Mouse (Mus musculus) kidney, postnatal 0 days (tissue): ENCODE results near the gene Rgs8. TPM values are rescaled to one million over a fixed set of nuclear protein-coding genes. Genes with fewer than 3 reads are reported as not detected.

Source experiments
- ATAC-seq: fragments of 200-750 bp; cut with Nextera tagmentation; replicated peaks from 2 replicates; pipeline ENCODE4 v1.8.0; 2017; ENCODE audit warnings: low read depth, moderate number of reproducible peaks, moderate TSS enrichment, moderate library complexity; ENCODE audit not compliant: low FRiP score
- DNase-seq: peaks from one replicate; pipeline ENCODE4 v3.0.0-alpha.2; 2016; ENCODE audit warnings: low spot score
- H3K27ac ChIP-seq: fragments of 300-500 bp; sonication (generic); 2 replicates; pipeline ENCODE4 v1.5.1; 2014; ENCODE audit warnings: mild to moderate bottlenecking
- H3K27me3 ChIP-seq: fragments of 300-500 bp; sonication (generic); 2 replicates; pipeline ENCODE4 v1.6.1; 2014; ENCODE audit warnings: low read length, mixed read lengths; ENCODE audit not compliant: insufficient read depth
- H3K36me3 ChIP-seq: fragments of 300-500 bp; sonication (generic); 2 replicates; pipeline ENCODE4 v1.6.1; 2014; ENCODE audit warnings: low read length, mixed read lengths; ENCODE audit not compliant: insufficient read depth
- H3K4me1 ChIP-seq: fragments of 300-500 bp; sonication (generic); replicated peaks from 2 replicates; pipeline ENCODE4 v1.6.1; 2014; ENCODE audit warnings: antibody characterized with exemption, low read length, mixed read lengths; ENCODE audit not compliant: insufficient read depth
- H3K4me2 ChIP-seq: fragments of 300-500 bp; sonication (generic); 2 replicates; pipeline ENCODE4 v1.6.1; 2014; ENCODE audit warnings: mild to moderate bottlenecking, low read length, moderate library complexity, mixed read lengths
- H3K4me3 ChIP-seq: fragments of 300-500 bp; sonication (generic); replicated peaks from 2 replicates; pipeline ENCODE4 v1.5.1; 2014; ENCODE audit warnings: low read depth, low read length
- H3K9ac ChIP-seq: fragments of 300-500 bp; sonication (generic); 2 replicates; pipeline ENCODE4 v1.6.1; 2014; ENCODE audit warnings: low read depth, low read length
- H3K9me3 ChIP-seq: fragments of 300-500 bp; sonication (generic); replicated peaks from 2 replicates; pipeline ENCODE4 v1.6.1; 2016; ENCODE audit warnings: low read length, inconsistent platforms, mixed read lengths
- CTCF ChIP-seq: IDR thresholded peaks from 2 replicates; pipeline ENCODE4 v1.5.1; 2016; ENCODE audit warnings: antibody characterized with exemption, low read depth, mild to moderate bottlenecking, moderate library complexity
- WGBS: fragments of 180-500 bp; shearing (Covaris S2); extraction: QIAGEN DNeasy Blood & Tissue Kit; methylation state at CpG from one replicate; pipeline ENCODE4 v1.1.7; 2014; 5-methylcytosine and 5-hydroxymethylcytosine counted together
- polyA plus RNA-seq: library from polyadenylated mRNA; unstranded; fragments of >200 nt; fragmentation: Nextera tagmentation; extraction: Ambion mirVana; gene quantifications from 2 replicates; pipeline ENCODE4 v1.2.1, GENCODE M21; 2015

Rgs8 gene
- polyA plus RNA-seq, 1 experiment from 2014 or later, result 0.03 TPM

GRCm38 (mm10) chr1:153680363-153680762, 27.5 kb downstream of the Rgs8 start:
- no peaks in the 10 kb centered on the region for H3K27me3 ChIP-seq
- no peak overlapping the region for H3K4me3 ChIP-seq
- H3K4me2 ChIP-seq, result no peak overlapping the region
- H3K4me1 ChIP-seq, result no peaks in the 10 kb centered on the region
- ATAC-seq (no peak), DNase-seq (no peak)
- TF ChIP-seq CTCF, result no peak
- 55% methylated on average over 6 of the region's 6 CpGs for WGBS
- no peaks in the 10 kb centered on the region for H3K9me3 ChIP-seq
- no peak overlapping the region for H3K9ac ChIP-seq
- no peaks in the 10 kb centered on the region for H3K36me3 ChIP-seq
- no peak overlapping the region for H3K27ac ChIP-seq

- no peak overlapping the region for H3K9ac ChIP-seq
- no peaks in the 10 kb centered on the region for H3K9me3 ChIP-seq
- no peak overlapping the region for H3K4me3 ChIP-seq
- H3K4me1 ChIP-seq, result no peaks in the 10 kb centered on the region
- 77% methylated on average over 2 of the region's 2 CpGs for WGBS
- TF ChIP-seq CTCF, result no peak
- H3K4me2 ChIP-seq, result no peak overlapping the region
- ATAC-seq (no peak), DNase-seq (no peak)
- no peak overlapping the region for H3K27ac ChIP-seq
- H3K36me3 ChIP-seq, result no peaks in the 10 kb centered on the region
- no peaks in the 10 kb centered on the region for H3K27me3 ChIP-seq
These were observed 28.2 kb downstream of the Rgs8 start for GRCm38 (mm10) chr1:153681036-153681435.

- DNase-seq (no peak), ATAC-seq (no peak)
- Histone ChIP-seq H3K4me2 (no peak overlapping the region), H3K27ac (no peak overlapping the region), H3K4me1 (no peaks in the 10 kb centered on the region), H3K4me3 (no peak overlapping the region), H3K27me3 (no peaks in the 10 kb centered on the region), H3K9ac (no peak overlapping the region), H3K9me3 (no peaks in the 10 kb centered on the region), H3K36me3 (no peaks in the 10 kb centered on the region)
- TF ChIP-seq CTCF, result no peak
- WGBS, result 73% methylated on average over 11 of the region's 11 CpGs
These were observed 30.4 kb downstream of the Rgs8 start for GRCm38 (mm10) chr1:153683190-153683589.

DNA sequence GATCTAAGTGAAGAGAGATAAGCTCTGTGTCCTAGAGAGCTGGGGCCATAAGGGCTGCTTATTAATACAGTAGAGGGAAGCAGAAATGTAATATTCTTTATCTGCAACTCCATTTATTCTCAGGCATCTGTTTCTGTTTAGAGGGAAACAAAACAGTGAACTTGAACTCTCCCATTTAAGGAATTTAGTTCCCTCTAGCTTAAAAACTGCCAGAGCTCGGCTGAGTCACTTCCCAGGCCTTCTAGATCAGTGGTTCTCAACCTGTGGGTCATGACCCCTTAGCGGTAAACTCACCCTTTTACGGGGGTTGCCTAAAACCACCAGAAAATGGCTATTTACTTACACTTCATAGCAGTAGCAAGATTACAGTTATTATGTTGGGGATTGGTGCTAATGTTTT, 32.8 kb downstream of the Rgs8 start:
- 45% methylated on average over 3 of the region's 3 CpGs for WGBS

DNA sequence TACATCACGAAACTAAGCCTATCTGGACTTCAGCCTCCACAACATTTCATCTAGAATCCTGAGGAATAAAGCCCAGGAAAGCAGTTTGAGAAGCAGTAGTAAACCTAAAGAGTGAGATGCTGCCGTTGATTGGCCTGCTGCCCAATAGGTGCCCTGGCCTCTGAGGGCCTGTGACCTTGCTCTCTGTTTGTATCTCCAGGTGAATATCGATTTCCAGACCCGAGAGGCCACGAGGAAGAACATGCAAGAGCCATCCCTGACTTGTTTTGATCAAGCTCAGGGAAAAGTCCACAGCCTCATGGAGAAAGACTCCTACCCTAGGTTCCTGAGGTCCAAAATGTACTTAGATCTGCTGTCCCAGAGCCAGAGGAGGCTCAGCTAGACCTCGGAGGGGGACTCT, 39.7 kb downstream of the Rgs8 start:
- ATAC-seq, result no peak
- WGBS, result 71% methylated on average over 6 of the region's 6 CpGs
- no peak overlapping the region for H3K9ac ChIP-seq
- no peaks in the 10 kb centered on the region for H3K27me3 ChIP-seq
- no peaks in the 10 kb centered on the region for H3K4me1 ChIP-seq
- H3K36me3 ChIP-seq, result no peaks in the 10 kb centered on the region
- no peak overlapping the region for H3K4me2 ChIP-seq
- H3K9me3 ChIP-seq, result no peaks in the 10 kb centered on the region
- no peak for DNase-seq
- H3K4me3 ChIP-seq, result no peak overlapping the region
- TF ChIP-seq CTCF, result no peak
- no peak overlapping the region for H3K27ac ChIP-seq

More for the DNA sequence above, 32.8 kb downstream of the Rgs8 start:
- H3K4me3 ChIP-seq, result no peak overlapping the region
- no peaks in the 10 kb centered on the region for H3K36me3 ChIP-seq
- ATAC-seq (no peak), DNase-seq (no peak)
- no peak overlapping the region for H3K27ac ChIP-seq
- TF ChIP-seq CTCF, result no peak
- H3K9me3 ChIP-seq, result no peaks in the 10 kb centered on the region
- H3K4me1 ChIP-seq, result no peaks in the 10 kb centered on the region
- H3K9ac ChIP-seq, result no peak overlapping the region
- no peaks in the 10 kb centered on the region for H3K27me3 ChIP-seq
- H3K4me2 ChIP-seq, result no peak overlapping the region

DNA sequence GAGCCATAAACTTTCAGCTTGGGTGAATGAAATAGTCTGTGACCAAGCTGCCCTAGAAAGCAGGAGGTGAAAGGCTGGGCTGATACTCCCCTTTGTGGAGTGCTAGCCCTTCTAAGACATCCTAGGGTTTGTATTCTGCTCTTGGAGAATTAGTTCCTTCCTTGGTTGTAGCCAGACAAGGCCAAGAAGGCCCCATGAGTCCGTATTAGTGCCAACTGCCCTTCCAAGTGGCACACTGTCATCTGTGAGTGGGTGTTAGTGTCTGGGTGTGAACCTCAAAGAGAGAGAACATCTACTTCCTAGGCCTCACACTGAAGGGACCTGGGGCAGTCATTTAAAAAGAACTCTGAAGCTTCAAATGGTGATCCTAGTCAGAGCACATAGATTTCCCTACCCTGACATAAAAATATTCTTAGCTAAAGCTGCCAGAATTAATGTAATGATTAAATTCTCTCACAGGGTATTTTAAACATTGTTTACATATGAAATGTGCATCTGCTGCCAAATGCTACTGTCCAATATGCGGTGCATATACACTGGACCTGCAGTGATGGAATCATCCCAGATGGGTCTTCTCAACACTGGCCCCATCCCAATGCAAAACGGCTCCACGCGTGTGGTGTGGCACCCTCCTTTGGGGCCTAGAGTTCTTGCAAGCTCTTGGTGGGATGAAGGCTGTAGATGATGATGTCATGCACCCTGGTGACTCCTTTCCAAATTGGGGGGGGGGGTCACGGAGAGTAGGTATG, 41.7 kb downstream of the Rgs8 start:
- H3K4me2 ChIP-seq, result no peak overlapping the region
- H3K9me3 ChIP-seq, result no peaks in the 10 kb centered on the region
- no peak for DNase-seq
- H3K9ac ChIP-seq, result no peak overlapping the region
- H3K4me1 ChIP-seq, result 0 out of 2 replicates have a peak, but pooled peaks cover 15% of the 10 kb centered on the region
- H3K27ac ChIP-seq, result no peak overlapping the region
- no peaks in the 10 kb centered on the region for H3K27me3 ChIP-seq
- no peak for ATAC-seq
- no peak for TF ChIP-seq CTCF
- H3K36me3 ChIP-seq, result no peaks in the 10 kb centered on the region
- WGBS, result 78% methylated on average over 6 of the region's 6 CpGs
- H3K4me3 ChIP-seq, result no peak overlapping the region
